Comparison of ENCODE assay signal across 8 mouse cellular contexts in genomic region chr16:34573856-34574491, GRCm38 (mm10). TPM values are rescaled to one million over a fixed set of nuclear protein-coding genes. Genes with fewer than 3 reads are reported as not detected.
DNase-seq lines count a peak whose midpoint lies in the region; ATAC-seq and TF ChIP-seq lines count a peak whose summit lies in the region.

No protein-coding gene starts in this region.

- no peaks in the 10 kb centered on the region for H3K9me3 ChIP-seq in limb, embryonic 11.5 days (ENCODE audit: control insufficient read depth, low read length)
- H3K9me3 ChIP-seq in neural tube, embryonic 12.5 days = no peaks in the 10 kb centered on the region

- peak; percentile 47 for ATAC-seq in frontal cortex, adult (ENCODE audit: low TSS enrichment)
- ATAC-seq in limb, embryonic 11.5 days (ENCODE audit: insufficient number of reproducible peaks, low FRiP score, low TSS enrichment, low read depth) = peak; percentile 62
- peak; percentile 81 for ATAC-seq in neural tube, embryonic 12.5 days (ENCODE audit: low FRiP score, low read depth)

- peaks cover 3% of the 10 kb centered on the region for H3K4me1 ChIP-seq in spleen, adult 2 months (ENCODE audit: control insufficient read depth, insufficient read depth, insufficient read length)
- H3K4me1 ChIP-seq in limb, embryonic 11.5 days (ENCODE audit: control insufficient read depth, insufficient read depth, low read length) = peaks cover 6% of the 10 kb centered on the region; the same call in 1 of the 2 replicates
- H3K4me1 ChIP-seq in neural tube, embryonic 12.5 days = peaks cover 25% of the 10 kb centered on the region

- no peak for TF ChIP-seq CTCF in spleen, adult 2 months (IDR thresholded peaks at IDR 0.05; ENCODE audit: extremely low read depth, insufficient read depth, insufficient read length, insufficient replicate concordance)

- H3K27ac ChIP-seq in spleen, adult 2 months (ENCODE audit: insufficient read depth, low read length) = no peak overlapping the region
- peak overlapping the region; percentile 85 for H3K27ac ChIP-seq in limb, embryonic 11.5 days (replicated peaks; ENCODE audit: low read depth, low read length)
- H3K27ac ChIP-seq in neural tube, embryonic 12.5 days = peak overlapping the region; percentile 96

- WGBS in spleen, adult 2 months = 5% methylated on average over 42 of the region's 42 CpGs
- WGBS in limb, embryonic 11.5 days = under 1% methylated on average over 42 of the region's 42 CpGs
- WGBS in neural tube, embryonic 12.5 days = under 1% methylated on average over 39 of the region's 42 CpGs

- no peaks in the 10 kb centered on the region for H3K36me3 ChIP-seq in spleen, adult 2 months (ENCODE audit: control insufficient read depth, insufficient read depth, low read length)
- H3K36me3 ChIP-seq in limb, embryonic 11.5 days (ENCODE audit: control insufficient read depth, insufficient read depth, low read length) = no peaks in the 10 kb centered on the region
- H3K36me3 ChIP-seq in neural tube, embryonic 12.5 days = no peaks in the 10 kb centered on the region; the same call in 1 of the 2 replicates

- no peak for TF ChIP-seq POLR2A in spleen, adult 2 months (IDR thresholded peaks at IDR 0.05; ENCODE audit: low read depth, low read length)

- H3K4me3 ChIP-seq in spleen, adult 2 months (ENCODE audit: extremely low read depth, insufficient read depth, insufficient read length) = peak overlapping the region; percentile 22; the same call in 1 of the 2 replicates
- H3K4me3 ChIP-seq in limb, embryonic 11.5 days (ENCODE audit: low read depth, low read length) = peak overlapping the region; percentile 88
- peak overlapping the region; percentile 94 for H3K4me3 ChIP-seq in neural tube, embryonic 12.5 days

- peak overlapping the region; percentile 96 for H3K9ac ChIP-seq in limb, embryonic 11.5 days (ENCODE audit: low read length)
- H3K9ac ChIP-seq in neural tube, embryonic 12.5 days = peak overlapping the region; percentile 96

- H3K4me2 ChIP-seq in limb, embryonic 11.5 days (ENCODE audit: low read depth, severe bottlenecking) = peak overlapping the region; percentile 93
- peak overlapping the region; percentile 80 for H3K4me2 ChIP-seq in neural tube, embryonic 12.5 days (replicated peaks)

- peaks cover 21% of the 10 kb centered on the region for H3K27me3 ChIP-seq in spleen, adult 2 months (ENCODE audit: control insufficient read depth, insufficient read depth, low read length)
- H3K27me3 ChIP-seq in limb, embryonic 11.5 days (ENCODE audit: control insufficient read depth, insufficient read depth, low read length) = no peaks in the 10 kb centered on the region
- H3K27me3 ChIP-seq in neural tube, embryonic 12.5 days (replicated peaks) = no peaks in the 10 kb centered on the region

- no peak for DNase-seq in frontal cortex, adult 2 months (ENCODE audit: extremely low spot score in 1 of 2, low spot score in 1 of 2)
- no peak for DNase-seq in spleen, adult 2 months (ENCODE audit: low read depth in 1 of 2, low spot score in 2 of 2)
- DNase-seq in spleen, adult 18-20 months = no peak
- DNase-seq in forelimb bud, embryonic 11.5 days (ENCODE audit: low read depth, low spot score) = peak; percentile 24
- DNase-seq in limb, embryonic 11.5 days (ENCODE audit: low spot score) = peak; percentile 74
- no peak for DNase-seq in adipocyte (ENCODE audit: low spot score)

RNA-seq across cellular contexts. Expression of gene Kalrn, which starts 0.6 kb away (rescaled TPM):
- polyA plus RNA-seq in frontal cortex, adult 2 months (2012; rRNA removed) = 177 and 178 TPM in 2 replicates
- polyA plus RNA-seq in spleen, adult 2 months (2012; rRNA removed) = 7.6 and 7.8 TPM in 2 replicates
- 9.5 and 11.5 TPM in 2 replicates for polyA plus RNA-seq in limb, embryonic 11.5 days (2014; fragmentation: Nextera tagmentation; extraction: Ambion mirVana)
- polyA plus RNA-seq in neural tube, embryonic 12.5 days (2016; fragmentation: Nextera tagmentation; extraction: Ambion mirVana) = 25.5 and 26.9 TPM in 2 replicates

Comparison
In these comparisons a context has a peak if more than half of its experiments do, and no peak if none do; other contexts are left out.
1. DNase-seq: peak in forelimb bud, embryonic 11.5 days (single experiment) and limb, embryonic 11.5 days (single experiment); none in frontal cortex, adult 2 months (0 of 2), spleen, adult 2 months (0 of 2), spleen, adult 18-20 months (0 of 2) and adipocyte (single experiment).
2. H3K4me3 ChIP-seq: peak in every context shown above with its lines; median percentile 94 in neural tube, embryonic 12.5 days; 88 in limb, embryonic 11.5 days; 22 in spleen, adult 2 months.
3. Peak in every context shown above with its lines, with median percentiles within 50 percentile points of each other: ATAC-seq.